Mouse (Mus musculus) right cerebral cortex, postnatal 4 days (tissue): ENCODE data around the gene Ston2.
A peak's percentile ranks its signal among the peaks of the same experiment; 100 is the strongest.

Experiments used
- DNase-seq: peaks from one replicate; pipeline ENCODE4 v3.0.0-alpha.2; 2022

The Ston2 gene

GRCm38 (mm10) chr12:91696231-91696630, 92.0 kb downstream of the Ston2 start:
- no peak for DNase-seq

- no peak for DNase-seq
Observed at GRCm38 (mm10) chr12:91695761-91696160, 92.4 kb downstream of the Ston2 start.

GRCm38 (mm10) chr12:91694748-91695147, 93.4 kb downstream of the Ston2 start:
- DNase-seq: no peak

- no peak for DNase-seq
Observed at GRCm38 (mm10) chr12:91693566-91693965, 94.6 kb downstream of the Ston2 start.

- DNase-seq: no peak
Observed at GRCm38 (mm10) chr12:91692991-91693390, 95.2 kb downstream of the Ston2 start.

- DNase-seq: no peak
Observed at GRCm38 (mm10) chr12:91685674-91686290, 102.4 kb downstream of the Ston2 start.

GRCm38 (mm10) chr12:91684840-91685415, 103.3 kb downstream of the Ston2 start:
- no peak for DNase-seq

- DNase-seq: no peak
Observed at GRCm38 (mm10) chr12:91684101-91684839, 103.9 kb downstream of the Ston2 start.

- DNase-seq: no peak
Observed at GRCm38 (mm10) chr12:91683549-91684100, 104.6 kb downstream of the Ston2 start.

GRCm38 (mm10) chr12:91683096-91683495, 105.1 kb downstream of the Ston2 start:
- no peak for DNase-seq

- peak; percentile 25 for DNase-seq
Observed at GRCm38 (mm10) chr12:91679320-91680064, 108.7 kb downstream of the Ston2 start.

- no peak for DNase-seq
Observed at GRCm38 (mm10) chr12:91675937-91676336, 112.2 kb downstream of the Ston2 start.

- no peak for DNase-seq
Observed at GRCm38 (mm10) chr12:91673141-91673540, 115.0 kb downstream of the Ston2 start.

- DNase-seq: no peak
Observed at GRCm38 (mm10) chr12:91672528-91672927, 115.7 kb downstream of the Ston2 start.

- DNase-seq: no peak
Observed at GRCm38 (mm10) chr12:91668529-91669245, 119.5 kb downstream of the Ston2 start.

- no peak for DNase-seq
Observed at GRCm38 (mm10) chr12:91667741-91668140, 120.4 kb downstream of the Ston2 start.

- DNase-seq: no peak
Observed at GRCm38 (mm10) chr12:91666607-91667006, 121.6 kb downstream of the Ston2 start.

GRCm38 (mm10) chr12:91665431-91665830, 122.8 kb downstream of the Ston2 start:
- no peak for DNase-seq

GRCm38 (mm10) chr12:91663260-91663659, 124.9 kb downstream of the Ston2 start:
- no peak for DNase-seq

GRCm38 (mm10) chr12:91662844-91663243, 125.3 kb downstream of the Ston2 start:
- DNase-seq: no peak

- DNase-seq: no peak
Observed at GRCm38 (mm10) chr12:91660640-91661417, 127.4 kb downstream of the Ston2 start.
